Mouse (Mus musculus) kidney, embryonic 14.5 days (tissue): Measurements from ENCODE around the gene Mipol1. TPM values are rescaled to one million over a fixed set of nuclear protein-coding genes. Genes with fewer than 3 reads are reported as not detected.

Source experiments
- ATAC-seq: fragments of 200-750 bp; cut with Nextera tagmentation; 2 replicates; pipeline ENCODE4 v1.8.0; 2017; ENCODE audit warnings: moderate number of reproducible peaks, mild to moderate bottlenecking, moderate TSS enrichment, moderate library complexity; ENCODE audit not compliant: low FRiP score, low TSS enrichment
- H3K27ac ChIP-seq: fragments of 300-500 bp; sonication (generic); 2 replicates; pipeline ENCODE4 v1.5.1; 2014; ENCODE audit warnings: low read depth, mild to moderate bottlenecking, low read length, moderate library complexity, mixed read lengths
- H3K27me3 ChIP-seq: fragments of 300-500 bp; sonication (generic); 2 replicates; pipeline ENCODE4 v1.6.1; 2014; ENCODE audit warnings: mild to moderate bottlenecking, low read length; ENCODE audit not compliant: control insufficient read depth, insufficient read depth
- H3K36me3 ChIP-seq: fragments of 300-500 bp; sonication (generic); 2 replicates; pipeline ENCODE4 v1.6.1; 2014; ENCODE audit warnings: low read length, mixed read lengths; ENCODE audit not compliant: control insufficient read depth, insufficient read depth
- H3K4me1 ChIP-seq: fragments of 300-500 bp; sonication (generic); 2 replicates; pipeline ENCODE4 v1.6.1; 2014; ENCODE audit warnings: low read length, mixed read lengths; ENCODE audit not compliant: control insufficient read depth, insufficient read depth
- H3K4me2 ChIP-seq: fragments of 300-500 bp; sonication (generic); replicated peaks from 2 replicates; pipeline ENCODE4 v1.6.1; 2014; ENCODE audit warnings: low read depth, mild to moderate bottlenecking, low read length
- H3K4me3 ChIP-seq: fragments of 300-500 bp; sonication (generic); 2 replicates; pipeline ENCODE4 v1.5.1; 2014; ENCODE audit warnings: mild to moderate bottlenecking, low read length
- H3K9ac ChIP-seq: fragments of 300-500 bp; sonication (generic); 2 replicates; pipeline ENCODE4 v1.6.1; 2014; ENCODE audit warnings: low read depth, mild to moderate bottlenecking, low read length, moderate library complexity
- H3K9me3 ChIP-seq: fragments of 300-500 bp; sonication (generic); 2 replicates; pipeline ENCODE4 v1.6.1; 2016; ENCODE audit warnings: low read length; ENCODE audit not compliant: control insufficient read depth
- WGBS: fragments of 180-500 bp; shearing (Covaris S2); extraction: QIAGEN DNeasy Blood & Tissue Kit; methylation state at CpG from one replicate; pipeline ENCODE4 v1.1.7; 2014; 5-methylcytosine and 5-hydroxymethylcytosine counted together
- polyA plus RNA-seq: library from polyadenylated mRNA; unstranded; fragments of >200 nt; fragmentation: Nextera tagmentation; extraction: Ambion mirVana; gene quantifications from 2 replicates; pipeline ENCODE4 v1.2.1, GENCODE M21; 2014

Mipol1 gene
- polyA plus RNA-seq, 1 experiment from 2014 or later, result 11.3 TPM

DNA sequence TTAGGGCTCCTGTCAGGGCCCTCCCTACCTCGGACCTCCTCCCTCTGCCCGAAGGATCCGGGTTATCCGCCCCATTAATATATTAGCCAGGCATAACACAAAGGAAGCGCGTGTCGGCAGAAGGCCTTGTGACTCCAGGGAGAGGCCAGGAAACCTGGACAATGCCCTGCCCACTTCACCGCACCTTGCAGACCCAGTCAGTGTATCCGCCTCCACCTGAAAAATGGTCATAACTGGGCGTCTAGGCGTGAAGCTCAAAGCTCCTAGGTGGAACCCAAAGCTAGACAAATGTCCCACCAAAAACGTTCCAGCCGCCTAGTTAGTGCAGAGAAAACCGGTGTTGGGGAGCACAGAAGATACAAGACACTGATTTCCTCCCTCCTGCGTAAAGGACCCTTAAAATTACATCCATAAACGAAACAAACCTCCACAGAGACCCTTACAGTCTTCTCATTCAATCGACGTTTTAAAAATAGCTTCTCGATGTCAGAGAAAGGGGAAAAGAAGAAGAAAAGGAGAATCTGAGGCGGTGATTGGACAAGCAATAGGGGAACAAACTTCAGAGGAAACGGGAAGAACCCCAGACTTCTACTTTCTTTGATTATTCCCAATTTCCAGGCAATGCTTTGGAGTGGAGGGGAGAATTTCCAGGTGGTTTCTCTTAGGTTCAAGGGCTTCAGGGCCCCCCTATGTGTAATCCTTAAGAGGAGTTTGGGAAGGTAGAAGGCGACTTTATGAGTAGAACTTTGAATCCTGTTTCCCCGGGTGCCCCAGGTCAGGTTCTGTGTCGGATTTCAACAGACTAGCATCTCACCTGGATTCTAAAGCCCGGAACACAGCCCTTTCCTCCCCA, 306.1 kb downstream of the Mipol1 start:
- Histone ChIP-seq H3K4me2 (no peak overlapping the region), H3K9me3 (no peaks in the 10 kb centered on the region)
- WGBS, result under 1% methylated on average over 25 of the region's 25 CpGs

GRCm38 (mm10) chr12:57536909-57537670, 306.9 kb downstream of the Mipol1 start:
- H3K36me3 ChIP-seq, result no peaks in the 10 kb centered on the region
- no peak overlapping the region for H3K4me3 ChIP-seq
- H3K27me3 ChIP-seq, result peaks cover 91% of the 10 kb centered on the region
- no peak overlapping the region for H3K4me2 ChIP-seq
- H3K27ac ChIP-seq, result no peak overlapping the region
- H3K9ac ChIP-seq, result no peak overlapping the region
- WGBS, result 3% methylated on average over 11 of the region's 11 CpGs
- no peaks in the 10 kb centered on the region for H3K9me3 ChIP-seq
- H3K4me1 ChIP-seq, result no peaks in the 10 kb centered on the region; the same call in 1 of the 2 replicates
- ATAC-seq, result no peak

More for the DNA sequence above, 306.1 kb downstream of the Mipol1 start:
- Histone ChIP-seq H3K36me3 (no peaks in the 10 kb centered on the region), H3K4me3 (no peak overlapping the region), H3K4me1 (no peaks in the 10 kb centered on the region; the same call in 1 of the 2 replicates), H3K9ac (no peak overlapping the region), H3K27me3 (peaks cover 90% of the 10 kb centered on the region), H3K27ac (no peak overlapping the region)
- peak; percentile 32; the same call in 1 of the 2 replicates for ATAC-seq

GRCm38 (mm10) chr12:57537791-57538587, 307.8 kb downstream of the Mipol1 start:
- Histone ChIP-seq H3K4me1 (no peaks in the 10 kb centered on the region; the same call in 1 of the 2 replicates), H3K4me3 (peak overlapping the region; percentile 29), H3K27me3 (peaks cover 91% of the 10 kb centered on the region), H3K9ac (no peak overlapping the region), H3K9me3 (no peaks in the 10 kb centered on the region), H3K27ac (no peak overlapping the region), H3K36me3 (no peaks in the 10 kb centered on the region), H3K4me2 (peak overlapping the region; percentile 38)
- 2% methylated on average over 21 of the region's 21 CpGs for WGBS
- ATAC-seq, result no peak

GRCm38 (mm10) chr12:57538588-57539550, 308.6 kb downstream of the Mipol1 start:
- Histone ChIP-seq H3K4me2 (peak overlapping the region; percentile 38), H3K27me3 (peaks cover 90% of the 10 kb centered on the region), H3K27ac (no peak overlapping the region), H3K9me3 (no peaks in the 10 kb centered on the region), H3K36me3 (no peaks in the 10 kb centered on the region), H3K4me3 (peak overlapping the region; percentile 29), H3K9ac (0 out of 2 replicates have a peak overlapping the region, but pooled peaks have one; percentile 18), H3K4me1 (no peaks in the 10 kb centered on the region; the same call in 1 of the 2 replicates)
- no peak for ATAC-seq
- WGBS, result 1% methylated on average over 63 of the region's 63 CpGs

DNA sequence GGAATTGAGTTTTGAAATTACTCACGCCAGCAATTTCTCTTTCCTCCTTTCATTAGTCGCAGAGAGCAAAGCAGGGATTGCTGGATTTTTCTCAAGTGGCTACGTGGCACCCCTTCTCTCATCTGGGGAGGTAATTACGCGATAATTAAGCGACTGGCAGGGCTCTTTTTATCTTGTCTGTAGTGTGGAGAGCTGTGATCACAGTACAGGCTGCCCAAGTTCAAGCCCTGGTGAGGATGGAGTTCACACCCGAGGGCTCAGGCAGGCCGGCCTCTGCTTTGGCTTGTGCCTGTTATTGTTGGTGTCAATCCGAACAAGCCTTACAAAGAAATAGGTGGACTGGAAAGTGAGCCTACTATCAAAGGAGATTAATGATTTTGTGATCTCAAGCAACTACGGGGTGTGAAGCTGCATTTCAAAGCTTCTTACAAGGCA, 309.3 kb downstream of the Mipol1 start:
- Histone ChIP-seq H3K27ac (no peak overlapping the region), H3K4me3 (peak overlapping the region; percentile 29; the same call in 1 of the 2 replicates), H3K36me3 (no peaks in the 10 kb centered on the region), H3K27me3 (peaks cover 87% of the 10 kb centered on the region), H3K9ac (no peak overlapping the region), H3K9me3 (no peaks in the 10 kb centered on the region), H3K4me1 (no peaks in the 10 kb centered on the region; the same call in 1 of the 2 replicates), H3K4me2 (peak overlapping the region; percentile 38)
- no peak for ATAC-seq
- 1% methylated on average over 10 of the region's 10 CpGs for WGBS

GRCm38 (mm10) chr12:57541118-57541517, 310.9 kb downstream of the Mipol1 start:
- no peak overlapping the region for H3K4me2 ChIP-seq
- H3K4me3 ChIP-seq, result no peak overlapping the region

GRCm38 (mm10) chr12:57541931-57542745, 311.9 kb downstream of the Mipol1 start:
- H3K4me3 ChIP-seq, result peak overlapping the region; percentile 19; the same call in 1 of the 2 replicates
- H3K36me3 ChIP-seq, result no peaks in the 10 kb centered on the region
- H3K9me3 ChIP-seq, result no peaks in the 10 kb centered on the region
- no peak overlapping the region; the same call in 1 of the 2 replicates for H3K4me2 ChIP-seq
- WGBS, result 2% methylated on average over 39 of the region's 46 CpGs
- no peak overlapping the region for H3K9ac ChIP-seq
- no peak overlapping the region for H3K27ac ChIP-seq
- peaks cover 10% of the 10 kb centered on the region; the same call in 1 of the 2 replicates for H3K4me1 ChIP-seq
- peaks cover 85% of the 10 kb centered on the region for H3K27me3 ChIP-seq
- ATAC-seq, result peak; percentile 11; the same call in 1 of the 2 replicates

More at GRCm38 (mm10) chr12:57541118-57541517, 310.9 kb downstream of the Mipol1 start:
- Histone ChIP-seq H3K9ac (no peak overlapping the region), H3K27ac (no peak overlapping the region), H3K4me1 (peaks cover 6% of the 10 kb centered on the region; the same call in 1 of the 2 replicates), H3K27me3 (peaks cover 85% of the 10 kb centered on the region), H3K36me3 (no peaks in the 10 kb centered on the region), H3K9me3 (no peaks in the 10 kb centered on the region)
- 6% methylated on average over 6 of the region's 6 CpGs for WGBS
- ATAC-seq, result no peak
